ENCODE assay signal across 10 mouse cellular contexts in the genomic region with DNA sequence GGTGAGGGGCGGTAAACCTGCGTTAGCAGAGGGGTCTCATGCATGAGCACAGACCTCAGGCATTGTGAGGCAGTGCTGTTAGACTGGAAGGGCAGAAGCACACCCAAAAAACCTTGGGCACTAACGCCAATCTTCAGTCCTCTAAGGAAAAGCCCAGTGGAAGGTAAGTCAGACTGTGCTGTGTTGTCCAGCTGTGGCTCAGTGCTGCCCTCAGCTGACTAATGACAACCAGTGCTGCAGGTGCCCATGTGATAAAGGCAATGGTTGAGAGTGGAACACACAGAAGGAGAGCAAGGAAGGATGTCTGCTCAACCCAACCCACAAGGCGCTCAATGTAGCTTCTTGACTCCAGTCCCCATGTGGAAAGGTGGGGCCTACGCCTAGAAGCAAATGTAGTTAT.
A peak's percentile ranks its signal among the peaks of the same experiment; 100 is the strongest.
DNase-seq lines count a peak whose midpoint lies in the region; TF ChIP-seq lines count a peak whose summit lies in the region.
"Had no signal": no experiment of that assay in that cellular context is flagged by ENCODE, and none has a peak within 500 bp of the region (broad histone marks: within the 10 kb centered on the region; RNA-seq: fewer than 3 reads in every experiment).

No protein-coding gene starts in this region.

- TF ChIP-seq POLR2A in cerebellum, adult 2 months (IDR thresholded peaks at IDR 0.05; ENCODE audit: borderline replicate concordance, insufficient read depth, low read length), result no peak
- TF ChIP-seq POLR2A in CH12.LX (IDR thresholded peaks at IDR 0.05; ENCODE audit: low read depth, low read length), result no peak

- peak; percentile 57 for TF ChIP-seq RAD21 in CH12.LX (IDR thresholded peaks at IDR 0.05; ENCODE audit: low read depth, low read length)

- dilution Hi-C loops in CH12.LX (cut with MboI; ENCODE audit: extremely low pct_ligation_motif_present, extremely low pct_unique_long_range_greater_than_20kb, low sequenced_read_pairs), result no loop called here

- H3K27me3 ChIP-seq in cerebellum, adult 2 months (ENCODE audit: control insufficient read depth, insufficient read depth, low read length), result no peaks in the 10 kb centered on the region
- H3K27me3 ChIP-seq in CH12.LX (replicated peaks), result no peaks in the 10 kb centered on the region
- H3K27me3 ChIP-seq: liver, embryonic 13.5 days had no signal

- no peaks in the 10 kb centered on the region for H3K79me2 ChIP-seq in CH12.LX (replicated peaks; ENCODE audit: control insufficient read depth, extremely low read depth, insufficient read depth, poor library complexity, severe bottlenecking)

- no peak for TF ChIP-seq EP300 in CH12.LX (IDR thresholded peaks at IDR 0.05; ENCODE audit: low read length)

- no peak overlapping the region for H3K4me3 ChIP-seq in cerebellum, adult 2 months (replicated peaks; ENCODE audit: insufficient read depth, low read depth, low read length)
- H3K4me3 ChIP-seq in CH12.LX (replicated peaks in 1 of 3; ENCODE audit: low read depth in 2 of 3, low read length in 2 of 3, poor library complexity in 1 of 3), result no peak overlapping the region
- H3K4me3 ChIP-seq: erythroblast, embryonic 14.5 days; liver, embryonic 13.5 days had no signal

- no peak overlapping the region for H3K27ac ChIP-seq in cerebellum, adult 2 months (ENCODE audit: insufficient read depth, low read length)
- no peak overlapping the region for H3K27ac ChIP-seq in CH12.LX (ENCODE audit: insufficient read depth, low read depth)
- H3K27ac ChIP-seq: liver, embryonic 13.5 days had no signal

- DNase-seq in cerebellum, adult 2 months, result peak in 1 of 2 experiments; percentile 39
- DNase-seq in cerebellum, adult 11-12 months, result no peak
- DNase-seq in kidney, postnatal 4 days, result peak; percentile 26 to 48
- no peak for DNase-seq in kidney, adult 8-10 months
- peak; percentile 33 for DNase-seq in CH12.LX (ENCODE audit: extremely low read depth)
- DNase-seq in heart, postnatal 14 days, result peak; percentile 13 to 40
- DNase-seq in yolk sac, embryonic 10.5 days (ENCODE audit: low spot score), result no peak
- DNase-seq in thymus, postnatal 25 days, result no peak
- DNase-seq: liver, embryonic 13.5 days had no signal

- intact Hi-C loops in heart, postnatal 14 days (cut with DNase I), result no loop called here

- peak; percentile 72 for TF ChIP-seq CTCF in cerebellum, adult 2 months (IDR thresholded peaks at IDR 0.05; ENCODE audit: borderline replicate concordance, insufficient read depth, low read depth, low read length)
- TF ChIP-seq CTCF in CH12.LX (conservative IDR thresholded peaks at IDR 0.05 in 1 of 2, IDR thresholded peaks at IDR 0.05 in 1 of 2; ENCODE audit: low read depth in 2 of 2, low read length in 2 of 2), result peak; percentile 21 to 76; a peak in 2 of 4 replicates

- H3K9me3 ChIP-seq in CH12.LX (replicated peaks; ENCODE audit: low read length), result no peaks in the 10 kb centered on the region
- H3K9me3 ChIP-seq: liver, embryonic 13.5 days had no signal

- H3K36me3 ChIP-seq in CH12.LX (replicated peaks in 1 of 2; ENCODE audit: control insufficient read depth in 1 of 2, insufficient read depth in 1 of 2, low read length in 1 of 2), result peaks cover 9 to 95% of the 10 kb centered on the region in 2 experiments

- 87% methylated on average over 5 of the region's 5 CpGs for WGBS in cerebellum, adult 2 months

- H3K4me1 ChIP-seq in cerebellum, adult 2 months (ENCODE audit: control insufficient read depth, insufficient read depth, low read length), result peaks cover 18% of the 10 kb centered on the region
- H3K4me1 ChIP-seq in CH12.LX (ENCODE audit: control insufficient read depth in 1 of 2, insufficient read depth in 2 of 2), result peaks cover 0 to 4% of the 10 kb centered on the region in 2 experiments; a peak in 2 of 4 replicates
- H3K4me1 ChIP-seq: liver, embryonic 13.5 days had no signal

- H3K9ac ChIP-seq in CH12.LX (ENCODE audit: insufficient read depth, low read depth), result no peak overlapping the region
- H3K9ac ChIP-seq: liver, embryonic 13.5 days had no signal

- no peak overlapping the region for H3K4me2 ChIP-seq in CH12.LX (ENCODE audit: insufficient read depth, low read depth, poor library complexity, severe bottlenecking)
- H3K4me2 ChIP-seq: liver, embryonic 13.5 days had no signal

- in situ Hi-C loops in CH12.LX (cut with MboI; ENCODE audit: low pct_ligation_motif_present, low pct_unique_long_range_greater_than_20kb, low sequenced_read_pairs), result loop anchor here (10.0 kb wide), 1 partner anchor 62 kb away; a partner anchor contains a TSS

TF ChIP-seq in CH12.LX, 34 proteins besides CTCF, POLR2A, EP300 and RAD21:
- TF ChIP-seq SMC3 (IDR thresholded peaks at IDR 0.05; ENCODE audit: low read depth, low read length), result peak; percentile 76
- no peak for TF ChIP-seq MYC (IDR thresholded peaks at IDR 0.05; ENCODE audit: low read depth, low read length)
- no peak for TF ChIP-seq JUN (IDR thresholded peaks at IDR 0.05; ENCODE audit: insufficient read depth, low read depth, low read length)
- no peak for TF ChIP-seq USF2 (conservative IDR thresholded peaks at IDR 0.05; ENCODE audit: low read depth, low read length)
- TF ChIP-seq RCOR1 (conservative IDR thresholded peaks at IDR 0.05; ENCODE audit: low read depth, low read length), result no peak
- TF ChIP-seq ZC3H11A (IDR thresholded peaks at IDR 0.05; ENCODE audit: low read depth, low read length), result 0 out of 2 replicates have a peak, but pooled peaks have one; percentile 5
- TF ChIP-seq ZKSCAN1 (IDR thresholded peaks at IDR 0.05; ENCODE audit: borderline replicate concordance, low read depth, low read length), result no peak
- peak; percentile 15; the same call in 1 of the 2 replicates for TF ChIP-seq MAX (IDR thresholded peaks at IDR 0.05; ENCODE audit: low read length)
- no peak for TF ChIP-seq BHLHE40 (IDR thresholded peaks at IDR 0.05; ENCODE audit: low read depth, low read length)
- no peak for TF ChIP-seq POLR2AphosphoS2 (IDR thresholded peaks at IDR 0.05; ENCODE audit: low read depth, low read length)
- no peak for TF ChIP-seq NRF1 (IDR thresholded peaks at IDR 0.05; ENCODE audit: low read depth, low read length)
- TF ChIP-seq MXI1 (IDR thresholded peaks at IDR 0.05; ENCODE audit: low read depth, low read length), result no peak
- TF ChIP-seq ELF1 (IDR thresholded peaks at IDR 0.05; ENCODE audit: low read depth, low read length), result no peak
- TF ChIP-seq NELFE (IDR thresholded peaks at IDR 0.05; ENCODE audit: low read depth, low read length), result no peak
- TF ChIP-seq JUND (conservative IDR thresholded peaks at IDR 0.05; ENCODE audit: low read depth, low read length), result no peak
- no peak for TF ChIP-seq TBP (conservative IDR thresholded peaks at IDR 0.05; ENCODE audit: low read depth, low read length)
- no peak for TF ChIP-seq MAFK (IDR thresholded peaks at IDR 0.05; ENCODE audit: insufficient replicate concordance, low read length)
- no peak for TF ChIP-seq PAX5 (IDR thresholded peaks at IDR 0.05; ENCODE audit: low read length)
- no peak for TF ChIP-seq MAZ (IDR thresholded peaks at IDR 0.05; ENCODE audit: low read depth, low read length)
- no peak for TF ChIP-seq CHD2 (IDR thresholded peaks at IDR 0.05; ENCODE audit: low read length)
- no peak for TF ChIP-seq TCF12 (IDR thresholded peaks at IDR 0.05; ENCODE audit: low read depth, low read length)
- no peak for TF ChIP-seq KAT2A (IDR thresholded peaks at IDR 0.05; ENCODE audit: insufficient replicate concordance, low read length)
- no peak for TF ChIP-seq UBTF (IDR thresholded peaks at IDR 0.05; ENCODE audit: low read depth, low read length)
- TF ChIP-seq ETS1 (conservative IDR thresholded peaks at IDR 0.05; ENCODE audit: low read depth, low read length), result no peak
- no peak for TF ChIP-seq ZNF384 (IDR thresholded peaks at IDR 0.05; ENCODE audit: low read depth, low read length)
- TF ChIP-seq MEF2A (IDR thresholded peaks at IDR 0.05; ENCODE audit: borderline replicate concordance, low read depth, low read length), result no peak
- no peak for TF ChIP-seq ZMIZ1 (IDR thresholded peaks at IDR 0.05; ENCODE audit: low read depth, low read length)
- no peak for TF ChIP-seq USF1 (IDR thresholded peaks at IDR 0.05; ENCODE audit: low read depth, low read length)
- no peak for TF ChIP-seq CHD1 (IDR thresholded peaks at IDR 0.05; ENCODE audit: low read depth, low read length)
- TF ChIP-seq IRF4 (IDR thresholded peaks at IDR 0.05; ENCODE audit: low read depth, low read length), result peak; percentile 15; the same call in 1 of the 2 replicates
- TF ChIP-seq E2F4 (IDR thresholded peaks at IDR 0.05; ENCODE audit: insufficient replicate concordance, low read depth, low read length), result no peak
- TF ChIP-seq HCFC1 (IDR thresholded peaks at IDR 0.05; ENCODE audit: low read depth, low read length), result no peak
- TF ChIP-seq GABPA (IDR thresholded peaks at IDR 0.05; ENCODE audit: insufficient replicate concordance, low read depth, low read length), result no peak
- TF ChIP-seq SIN3A (IDR thresholded peaks at IDR 0.05; ENCODE audit: low read length), result no peak
TF ChIP-seq in CH12.LX: peak in this region for 4.

Comparison
In these comparisons a context has a peak if more than half of its experiments do, and no peak if none do; other contexts are left out.
1. DNase-seq: peak in kidney, postnatal 4 days (2 of 2), CH12.LX (single experiment) and heart, postnatal 14 days (2 of 2); none in cerebellum, adult 11-12 months (single experiment), kidney, adult 8-10 months (0 of 2), yolk sac, embryonic 10.5 days (single experiment) and thymus, postnatal 25 days (single experiment).